Mouse (Mus musculus): ENCODE measurements around the gene Sim1.
A peak's percentile ranks its signal among the peaks of the same experiment; 100 is the strongest.

The Sim1 gene

DNA sequence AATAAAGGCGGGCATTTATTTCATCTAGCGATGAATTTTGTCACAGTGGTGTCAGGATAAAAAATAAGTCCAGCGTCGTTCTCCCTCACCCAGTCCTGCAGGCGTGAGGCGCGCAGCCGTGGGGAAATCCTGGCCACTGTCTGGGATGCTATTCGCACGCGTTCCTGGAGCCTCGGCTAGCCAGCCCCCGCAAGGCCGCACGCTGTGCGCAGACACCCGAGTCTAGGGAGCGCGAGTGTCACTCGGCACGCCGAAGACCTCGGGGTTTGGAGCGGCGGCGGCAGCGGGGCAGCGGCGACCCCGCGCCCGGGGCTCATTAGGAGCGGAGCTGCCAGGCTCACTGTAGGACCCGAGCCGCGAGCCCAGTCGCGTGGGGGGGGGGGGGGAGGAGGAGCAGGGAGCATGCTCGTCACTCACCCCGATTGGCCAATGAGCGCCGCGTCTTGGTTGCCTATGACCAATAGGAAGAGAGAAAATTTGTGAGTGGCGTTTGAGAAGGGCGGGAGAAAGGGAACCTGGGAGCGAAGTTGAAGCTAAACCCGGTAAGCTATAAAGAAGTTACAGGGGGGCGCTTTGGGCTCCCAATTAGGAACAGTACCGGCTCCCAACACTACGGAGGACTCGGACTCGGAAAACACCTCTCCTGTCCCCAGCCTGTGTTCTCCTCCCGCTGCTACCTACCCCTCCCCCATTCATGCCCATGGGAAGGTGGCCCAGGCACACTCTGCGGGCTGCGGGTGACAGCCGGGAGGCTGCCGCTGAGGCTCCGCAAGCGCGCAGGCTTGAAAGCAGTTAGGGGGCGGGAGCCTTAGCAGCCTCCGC lies at the start of gene Sim1:
Gene Sim1 (plus strand): TSS at position 585 of the 822 bp plus-strand sequence.
- peak; percentile 27 to 34 for DNase-seq (ENCODE audit: low spot score in 2 of 2)

DNA sequence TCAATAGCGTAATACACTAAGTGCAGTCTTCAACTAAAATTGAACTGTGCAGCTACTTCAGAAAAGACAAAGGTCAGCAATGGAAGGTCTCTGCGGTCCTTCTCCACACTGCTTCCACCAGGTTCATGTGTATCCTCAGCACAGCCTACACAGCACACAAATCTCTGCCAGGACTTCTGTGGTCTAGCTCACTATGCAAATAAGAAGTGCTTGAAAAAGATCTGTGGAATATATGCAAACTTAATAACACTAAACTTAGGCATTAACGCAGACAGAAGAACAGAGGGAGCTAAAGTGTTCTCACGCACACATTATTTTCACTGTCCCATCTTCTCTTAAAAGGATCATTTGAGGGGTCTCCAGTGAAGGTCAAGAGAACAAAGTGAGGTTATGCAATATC lies 26.4 kb upstream of the Sim1 start:
- no peak for DNase-seq (ENCODE audit: low spot score in 2 of 2)

DNA sequence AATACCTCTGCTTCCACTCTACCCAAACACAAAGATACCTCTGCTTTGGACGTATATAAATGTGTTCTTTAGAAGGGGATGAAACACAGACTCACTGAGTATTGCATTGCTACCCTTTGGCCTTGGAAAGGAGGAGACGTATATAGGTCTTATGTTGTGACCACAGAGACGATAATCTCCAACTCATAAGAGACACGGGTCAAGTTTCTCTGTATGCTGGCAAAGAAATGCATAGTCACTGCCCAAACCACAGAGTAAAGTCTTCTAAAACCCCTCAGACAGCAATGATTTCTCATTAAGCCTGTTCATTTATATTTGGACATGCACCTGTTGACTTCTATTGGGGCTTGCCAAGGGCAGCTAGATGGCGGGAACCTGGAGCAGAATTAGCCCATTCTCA lies 17.6 kb upstream of the Sim1 start:
- no peak for DNase-seq (ENCODE audit: low spot score in 2 of 2)

DNA sequence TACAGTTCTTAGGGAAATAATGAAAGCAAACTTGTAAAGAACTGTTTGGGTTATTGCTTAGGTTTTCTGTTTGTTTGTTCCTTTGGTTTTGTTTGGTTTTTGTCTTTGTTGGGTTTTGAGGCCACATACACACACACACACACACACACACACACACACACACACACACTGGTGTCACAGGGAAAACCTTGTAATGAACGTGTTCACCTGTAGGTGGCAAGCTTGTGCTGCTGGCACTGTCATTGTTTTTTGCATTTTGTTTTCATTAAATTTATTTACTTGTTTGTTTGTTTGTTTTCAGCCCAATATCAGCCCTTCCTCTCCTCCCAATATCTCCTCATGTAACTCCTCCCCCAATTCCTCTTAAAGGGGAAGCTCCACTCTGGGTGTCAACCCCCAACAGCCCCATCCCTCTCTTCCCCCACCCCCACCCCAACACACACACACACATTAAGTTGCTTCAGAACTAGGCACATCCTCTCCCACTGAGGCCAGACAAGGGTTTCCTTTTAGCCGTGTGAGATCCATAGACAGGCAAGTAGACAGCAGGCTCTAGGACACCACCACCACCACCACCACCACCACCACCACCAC lies 13.0 kb upstream of the Sim1 start:
- no peak for DNase-seq (ENCODE audit: low spot score in 2 of 2)

DNA sequence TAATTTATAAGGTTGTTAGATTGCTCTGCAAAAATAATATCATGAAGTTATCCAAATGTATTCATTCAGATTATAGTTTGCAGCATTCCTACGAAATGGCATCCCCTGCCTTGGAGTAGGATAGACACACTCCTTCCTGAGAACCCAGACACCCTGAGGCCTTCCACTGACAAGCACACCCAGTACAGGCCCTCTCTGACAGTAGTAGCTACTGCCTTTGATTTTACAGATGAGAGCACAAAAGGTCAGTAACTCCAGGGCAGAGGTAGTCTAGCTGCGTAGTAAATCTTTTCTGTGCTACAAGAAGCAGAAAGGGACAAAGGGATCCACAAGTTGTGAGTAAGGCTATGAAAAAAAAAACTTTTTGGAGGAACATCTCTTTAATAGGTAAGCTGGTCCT lies 12.2 kb upstream of the Sim1 start:
- DNase-seq (ENCODE audit: low spot score in 2 of 2) = no peak

DNA sequence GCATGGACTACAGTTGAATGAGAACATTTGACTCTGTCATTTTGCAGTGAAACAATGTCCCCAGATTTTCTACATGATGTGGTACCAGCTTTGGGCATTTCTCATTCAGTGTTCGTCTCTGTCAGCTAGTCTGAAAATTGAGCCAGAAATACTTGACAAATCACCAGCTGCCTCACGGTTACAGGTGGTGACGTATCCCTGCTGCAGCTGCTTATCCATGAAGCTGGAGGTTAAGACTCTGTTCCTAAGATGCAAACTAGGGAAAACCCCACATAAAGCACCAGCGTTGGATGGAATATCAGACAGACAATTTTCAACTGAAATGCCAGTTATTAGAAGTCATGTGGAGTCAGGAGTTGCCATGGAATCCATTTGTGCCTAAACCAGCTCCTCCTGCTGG lies 8.2 kb upstream of the Sim1 start:
- no peak for DNase-seq (ENCODE audit: low spot score in 2 of 2)

DNA sequence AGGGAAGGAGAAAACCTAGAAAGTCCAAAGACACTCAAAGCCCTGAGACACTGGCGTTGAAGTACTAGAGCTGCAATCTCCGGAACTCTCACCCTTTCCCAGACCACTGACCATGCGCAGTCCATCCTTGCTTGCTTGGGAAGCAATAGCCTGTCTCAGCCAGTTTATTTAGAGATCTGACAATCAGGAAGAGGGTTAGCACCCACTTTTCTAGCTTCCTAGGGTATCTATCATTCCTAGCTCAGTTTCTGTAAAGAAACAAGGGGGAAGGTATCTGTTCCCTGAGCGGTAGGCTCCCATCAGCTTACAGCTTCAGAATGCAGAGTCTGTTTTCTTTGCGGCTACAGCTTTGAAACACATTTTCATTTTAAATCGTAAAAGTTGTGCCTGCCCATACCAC lies 3.9 kb upstream of the Sim1 start:
- no peak for DNase-seq (ENCODE audit: low spot score in 2 of 2)

DNA sequence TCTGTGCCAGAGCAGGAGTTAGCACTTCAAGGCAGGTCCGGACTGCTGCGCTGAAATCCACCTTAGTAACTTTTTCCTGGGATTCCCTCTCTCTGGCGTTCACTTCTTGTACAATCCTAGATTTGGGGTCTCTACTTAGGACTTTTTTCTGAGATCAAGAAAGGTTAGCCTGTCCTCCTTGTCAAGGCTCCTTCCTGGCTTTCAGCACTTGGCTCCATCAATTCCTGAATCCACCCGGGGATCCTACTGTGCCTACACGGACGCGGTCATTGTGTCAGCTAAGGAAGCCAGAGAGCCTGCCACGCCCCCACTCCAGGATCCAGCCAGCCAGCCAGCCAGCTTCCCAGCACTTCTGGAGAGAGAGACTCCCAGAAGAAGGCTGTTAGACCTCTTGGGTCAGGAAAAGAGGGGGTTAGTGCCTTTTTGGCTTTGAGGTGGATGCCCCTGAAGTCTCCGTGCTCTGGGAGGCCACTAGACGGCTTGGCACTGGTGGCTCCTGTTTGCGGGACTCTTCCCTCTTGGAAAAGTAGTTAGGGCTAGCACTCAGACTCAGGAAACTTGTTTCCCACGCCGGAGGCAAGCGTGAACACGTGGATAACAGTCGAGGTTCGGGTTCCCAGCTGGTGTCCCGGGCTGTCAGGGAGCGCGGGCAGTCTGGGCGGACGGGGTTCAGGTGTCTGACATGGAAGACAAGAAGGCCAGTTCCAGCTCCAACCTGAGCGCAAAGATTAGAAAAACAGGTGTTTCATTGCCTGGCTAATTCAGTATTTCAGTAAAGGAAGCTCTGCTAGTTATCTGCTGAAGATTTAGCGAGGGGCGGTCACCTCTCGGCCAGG lies 2.5 kb upstream of the Sim1 start:
- DNase-seq (ENCODE audit: low spot score in 2 of 2) = no peak

DNA sequence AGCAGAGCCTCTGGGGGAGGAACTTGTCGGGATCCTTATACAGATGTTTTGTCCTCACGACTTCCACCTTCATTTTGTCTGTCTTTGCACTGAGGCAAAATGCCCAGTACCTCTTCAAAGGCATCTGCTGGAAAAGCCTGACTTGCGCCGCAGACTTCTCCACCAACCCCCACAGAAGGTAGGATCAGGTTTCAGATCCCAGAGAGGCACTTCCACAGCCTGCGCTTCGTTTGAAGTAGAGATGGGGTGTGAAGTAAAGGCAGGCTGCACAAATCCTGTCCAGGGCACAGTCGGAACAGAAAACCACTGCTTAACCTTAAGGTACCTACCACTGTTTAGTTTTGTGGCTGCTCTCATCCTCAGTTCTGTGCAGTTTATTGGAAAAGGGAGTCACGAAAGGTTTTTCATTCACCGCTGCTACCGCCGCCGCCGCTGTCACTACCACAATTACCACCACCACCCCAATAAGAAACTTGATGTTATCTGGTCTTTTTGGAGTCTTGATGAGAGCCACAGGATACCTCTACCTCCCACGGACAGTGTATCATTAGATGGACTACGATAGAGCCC lies 1.7 kb upstream of the Sim1 start:
- DNase-seq (ENCODE audit: low spot score in 2 of 2) = no peak

DNA sequence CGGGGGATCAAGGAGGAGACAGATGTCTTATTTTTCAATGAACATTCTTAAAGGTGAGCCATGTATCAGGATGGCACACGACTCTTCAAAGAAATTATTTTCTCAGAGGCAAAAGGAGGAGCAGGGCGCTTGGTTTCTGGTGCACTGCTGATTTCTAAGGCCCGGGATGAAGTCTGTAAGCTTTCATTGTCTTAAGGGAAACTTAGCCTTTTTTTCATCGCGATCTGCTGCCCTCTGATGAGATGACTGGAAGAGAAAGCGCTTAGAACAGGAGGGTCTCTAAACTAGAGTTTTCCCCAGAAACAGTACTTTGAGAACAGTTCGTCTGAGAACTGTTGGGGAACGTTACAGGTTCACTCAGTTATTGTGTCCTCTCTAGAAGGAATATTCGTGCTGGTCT lies 1.0 kb upstream of the Sim1 start:
- no peak for DNase-seq (ENCODE audit: low spot score in 2 of 2)

DNA sequence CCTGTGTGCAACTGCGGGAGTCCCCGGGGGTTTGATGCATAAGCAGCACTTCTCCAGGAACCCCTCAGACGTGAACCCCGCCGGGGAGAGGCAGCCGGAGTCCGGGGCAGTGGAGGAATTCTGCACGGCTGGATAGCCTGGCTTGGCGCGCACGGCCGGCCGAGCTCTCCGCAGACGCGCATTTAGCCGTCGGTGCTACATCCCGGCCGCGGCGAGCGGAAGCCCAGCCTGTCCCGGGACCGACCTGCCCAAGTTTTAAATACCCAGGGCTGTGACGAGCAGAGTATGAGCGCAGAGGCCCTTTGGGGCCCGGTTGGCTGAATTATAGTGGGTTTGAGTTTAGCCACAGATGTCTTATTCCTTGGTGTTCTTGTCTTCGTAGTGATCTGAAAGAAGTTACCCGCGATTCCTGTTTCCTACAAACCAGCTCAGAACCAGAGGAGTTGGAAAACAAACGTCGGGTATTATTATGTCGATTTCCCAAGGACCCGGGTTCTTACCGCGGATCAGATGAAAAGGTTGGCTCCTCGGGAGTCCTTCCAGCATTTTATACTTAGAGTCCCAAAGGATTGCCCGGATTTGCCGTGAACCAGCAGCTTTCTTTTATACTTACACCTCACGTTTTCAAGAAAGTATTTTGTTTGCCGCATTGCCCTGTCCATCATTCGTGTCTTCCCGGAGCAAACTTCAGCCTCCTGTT lies 687 bp downstream of the Sim1 start:
- no peak for DNase-seq (ENCODE audit: low spot score in 2 of 2)

DNA sequence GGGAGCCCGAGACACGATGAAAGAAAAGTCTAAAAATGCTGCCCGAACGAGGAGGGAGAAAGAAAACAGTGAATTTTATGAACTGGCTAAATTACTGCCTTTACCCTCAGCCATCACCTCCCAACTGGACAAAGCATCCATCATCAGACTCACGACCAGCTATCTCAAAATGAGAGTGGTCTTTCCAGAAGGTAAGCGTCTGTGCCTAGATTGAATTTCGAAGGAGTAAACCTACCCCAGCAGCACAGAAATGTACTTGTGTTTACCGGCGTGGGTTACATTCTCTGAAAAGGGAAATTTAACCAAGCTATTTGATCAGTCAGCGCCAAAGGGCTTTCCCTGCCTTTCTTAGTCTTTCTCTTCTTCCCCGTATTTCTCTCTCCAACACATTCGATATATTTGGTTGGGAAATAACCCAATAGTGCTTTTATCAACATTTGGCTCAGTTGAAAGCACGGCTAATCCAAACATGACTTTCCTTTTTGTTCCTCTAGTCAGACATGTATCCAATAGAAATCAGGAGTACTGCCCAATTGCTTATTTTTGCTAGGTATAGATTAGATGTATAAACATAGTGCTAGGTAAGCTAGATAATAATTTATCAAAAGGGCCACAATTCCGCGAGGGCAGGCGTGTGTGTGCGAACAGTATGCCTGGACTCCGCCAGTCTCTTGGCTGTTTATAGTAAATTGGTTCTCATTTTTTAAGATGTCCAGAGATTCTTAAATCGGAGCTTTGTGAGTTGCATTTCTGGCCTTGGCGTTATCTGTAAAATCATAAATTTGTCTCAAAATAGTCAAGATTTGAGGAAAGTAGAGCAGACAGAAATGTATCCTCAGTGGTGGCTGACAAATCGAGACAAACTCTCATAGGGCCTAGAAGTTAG lies 1.6 kb downstream of the Sim1 start:
- DNase-seq (ENCODE audit: low spot score in 2 of 2) = no peak

DNA sequence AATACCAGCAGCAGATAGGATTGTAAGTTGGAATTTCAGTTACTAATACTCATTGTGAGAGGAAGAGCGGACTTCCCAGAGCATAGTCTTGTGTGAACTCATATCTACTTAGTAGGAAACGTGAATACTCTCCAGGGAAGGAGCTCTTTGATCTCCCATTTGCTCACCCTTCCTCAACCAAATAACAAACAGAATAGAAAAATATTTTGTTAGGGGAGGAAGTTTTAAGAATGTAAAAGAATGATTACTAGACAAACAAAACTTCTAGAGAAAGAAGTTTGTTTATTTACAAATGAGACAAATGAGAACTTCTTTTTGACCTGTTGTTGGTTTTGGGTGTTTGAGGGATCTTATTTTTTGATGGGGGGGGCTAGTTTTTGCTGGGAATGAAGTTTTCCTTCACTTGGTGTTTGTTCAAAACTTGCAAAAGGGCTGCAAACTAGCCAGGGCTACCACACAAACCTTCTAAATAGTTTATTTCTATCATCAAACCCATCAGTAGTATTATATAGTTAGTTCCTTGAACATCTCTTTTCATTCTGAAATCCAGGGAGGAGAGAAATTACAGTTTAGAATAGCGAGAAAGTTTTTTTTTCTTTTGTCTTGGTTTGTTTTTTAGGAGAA lies 2.3 kb downstream of the Sim1 start:
- no peak for DNase-seq (ENCODE audit: low spot score in 2 of 2)

DNA sequence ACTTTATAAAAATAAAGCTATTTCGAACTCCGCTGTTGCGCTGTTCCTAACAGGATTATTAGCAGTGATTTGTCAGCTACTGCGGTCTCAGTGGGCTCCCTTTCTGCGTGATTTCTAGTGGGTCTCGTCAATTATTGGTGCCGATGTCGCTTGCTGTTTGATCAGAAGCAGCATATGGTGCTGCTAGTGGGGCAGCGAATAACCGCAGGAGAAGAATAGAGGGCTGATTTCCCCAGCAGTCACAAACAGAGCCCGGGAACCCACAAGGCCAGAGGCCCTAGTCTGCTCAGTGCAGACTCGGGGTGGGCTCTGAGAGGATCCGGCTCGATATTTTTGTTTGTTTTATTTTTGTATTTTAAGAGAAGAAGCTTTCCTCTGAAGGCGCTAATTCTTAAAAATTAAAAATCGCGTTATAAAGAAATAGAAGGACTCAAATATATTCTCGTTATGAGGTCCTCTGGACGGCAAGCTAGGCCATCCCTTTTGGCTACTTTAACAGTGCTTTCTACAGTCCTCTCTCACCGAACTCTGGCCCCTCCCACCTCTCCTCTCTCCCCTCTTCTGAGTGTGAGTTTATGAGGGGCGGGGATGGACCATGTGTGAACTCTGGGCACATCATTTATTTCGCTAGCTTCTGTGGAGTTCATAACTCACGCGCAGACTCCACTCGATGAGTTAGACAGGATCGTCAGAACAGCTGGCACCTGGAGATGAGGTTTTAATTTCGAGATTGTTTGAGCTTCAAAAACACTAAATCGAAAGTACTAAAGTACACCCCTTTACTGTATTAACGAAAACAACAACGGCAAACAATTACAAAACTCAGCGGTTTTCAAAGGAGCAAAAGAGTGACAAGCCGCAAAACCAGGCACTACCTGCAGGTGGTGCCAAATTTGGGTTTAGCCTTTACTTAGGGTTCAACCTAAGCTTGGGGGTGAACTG lies 3.2 kb downstream of the Sim1 start:
- DNase-seq (ENCODE audit: low spot score in 2 of 2) = no peak

DNA sequence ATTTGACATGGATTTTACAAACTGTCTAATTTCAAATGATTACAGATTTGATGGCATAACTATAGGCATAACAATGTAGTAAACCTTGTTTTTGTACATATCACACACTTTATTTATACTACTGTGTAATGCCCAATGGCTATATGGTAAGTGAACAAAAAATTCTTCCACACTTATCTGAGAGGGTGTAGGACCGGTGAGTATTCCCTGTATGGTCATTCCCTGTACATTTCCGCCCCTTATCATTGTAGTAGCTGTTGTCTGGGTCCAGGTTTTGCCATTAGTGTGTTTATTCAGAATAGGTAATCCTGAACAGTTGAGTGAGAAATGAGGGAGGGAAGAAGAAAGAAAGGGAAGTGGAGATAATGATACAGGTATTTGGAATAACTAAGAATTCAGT lies 4.1 kb downstream of the Sim1 start:
- no peak for DNase-seq (ENCODE audit: low spot score in 2 of 2)

DNA sequence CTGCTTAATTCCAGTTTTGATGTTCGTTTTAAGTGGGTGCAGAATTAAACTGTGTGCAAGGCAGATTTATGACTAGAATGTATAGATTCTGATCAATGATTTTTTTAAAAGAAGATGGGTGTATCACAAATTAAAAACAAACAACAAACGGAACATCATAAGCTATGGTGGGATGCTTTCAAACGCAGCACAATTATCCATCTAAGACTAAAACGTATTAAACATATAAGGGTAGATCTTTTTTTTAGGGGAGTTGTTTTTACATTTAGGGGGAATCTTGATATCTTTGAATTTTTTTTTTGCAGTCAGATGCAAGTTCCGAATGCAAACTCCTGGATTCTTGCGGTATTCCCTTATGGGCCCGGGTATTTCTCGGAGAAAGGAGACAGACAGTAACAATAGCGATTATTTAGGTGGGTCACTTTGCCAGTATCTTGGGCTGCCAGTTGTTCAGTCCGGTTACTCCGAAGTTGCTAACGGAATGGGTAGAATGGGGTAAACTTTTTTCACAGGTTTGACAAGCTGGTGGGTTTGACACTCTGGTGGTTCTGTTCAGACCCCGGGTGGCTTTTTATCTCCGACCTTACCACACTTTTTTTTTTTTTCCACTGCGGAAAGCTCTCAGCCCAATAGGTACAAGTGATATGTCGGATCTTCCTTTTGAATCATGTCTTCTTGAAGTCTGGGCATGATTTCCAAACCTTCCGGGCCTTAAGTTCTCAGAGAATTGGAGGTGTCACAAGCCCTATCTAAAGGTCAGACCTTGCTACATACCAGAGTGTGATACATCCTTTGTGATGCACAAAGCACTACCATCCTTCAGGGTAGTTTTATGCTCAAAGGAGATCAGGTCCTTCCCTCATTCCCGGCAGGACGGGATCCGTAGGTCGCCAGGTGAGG lies 5.5 kb downstream of the Sim1 start:
- DNase-seq (ENCODE audit: low spot score in 2 of 2) = no peak

DNA sequence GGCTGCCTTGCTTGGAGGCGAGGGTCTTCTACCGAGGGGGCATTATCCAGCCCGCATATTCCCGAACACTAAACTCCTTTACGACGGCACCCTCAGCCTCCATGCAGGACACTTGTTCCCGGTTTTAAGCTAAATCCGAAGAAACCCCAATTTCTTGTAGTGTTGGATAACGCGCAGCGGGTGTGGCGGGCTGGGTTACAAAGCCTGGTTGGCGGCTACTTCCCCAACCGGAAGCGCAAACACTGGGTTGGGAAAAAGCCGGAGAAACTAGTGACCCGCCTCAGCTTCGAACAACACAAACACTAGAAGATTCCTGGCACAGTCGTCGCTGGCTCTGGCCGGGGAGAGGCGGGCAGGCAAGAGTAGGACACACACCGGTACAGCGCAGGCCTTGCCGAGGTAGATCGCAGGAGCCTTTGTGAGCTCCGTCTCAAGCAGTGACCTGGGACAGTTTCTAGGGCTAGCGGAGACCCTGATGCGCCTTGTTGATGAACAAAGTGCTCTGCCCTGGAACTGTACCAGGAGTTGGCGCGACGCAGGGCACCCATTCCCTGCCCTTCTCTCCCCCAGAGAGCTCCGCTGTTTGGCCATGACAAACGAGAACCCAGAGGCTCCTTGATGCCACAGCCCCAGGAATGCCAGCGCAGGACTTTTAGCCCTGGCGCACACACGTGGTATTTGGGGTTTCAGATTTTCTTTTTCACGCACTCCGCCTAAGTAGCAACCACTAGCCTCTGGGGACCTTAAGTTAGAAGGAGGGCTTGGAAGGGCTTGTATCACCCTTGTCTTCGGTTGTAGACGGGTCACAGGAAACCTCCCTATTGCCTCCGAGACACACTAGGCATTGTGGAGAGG lies 6.4 kb downstream of the Sim1 start:
- no peak for DNase-seq (ENCODE audit: low spot score in 2 of 2)
